Mouse (Mus musculus): Measurements from ENCODE around the gene Zzef1. TPM values are rescaled to one million over a fixed set of nuclear protein-coding genes. Genes with fewer than 3 reads are reported as not detected.

Zzef1 gene
- 5.1 TPM in 2 replicates for polyA plus RNA-seq (2012; rRNA removed)
- 4.4 and 4.9 TPM in 2 replicates for polyA plus RNA-seq (2014; fragmentation: Nextera tagmentation; extraction: Ambion mirVana)

DNA sequence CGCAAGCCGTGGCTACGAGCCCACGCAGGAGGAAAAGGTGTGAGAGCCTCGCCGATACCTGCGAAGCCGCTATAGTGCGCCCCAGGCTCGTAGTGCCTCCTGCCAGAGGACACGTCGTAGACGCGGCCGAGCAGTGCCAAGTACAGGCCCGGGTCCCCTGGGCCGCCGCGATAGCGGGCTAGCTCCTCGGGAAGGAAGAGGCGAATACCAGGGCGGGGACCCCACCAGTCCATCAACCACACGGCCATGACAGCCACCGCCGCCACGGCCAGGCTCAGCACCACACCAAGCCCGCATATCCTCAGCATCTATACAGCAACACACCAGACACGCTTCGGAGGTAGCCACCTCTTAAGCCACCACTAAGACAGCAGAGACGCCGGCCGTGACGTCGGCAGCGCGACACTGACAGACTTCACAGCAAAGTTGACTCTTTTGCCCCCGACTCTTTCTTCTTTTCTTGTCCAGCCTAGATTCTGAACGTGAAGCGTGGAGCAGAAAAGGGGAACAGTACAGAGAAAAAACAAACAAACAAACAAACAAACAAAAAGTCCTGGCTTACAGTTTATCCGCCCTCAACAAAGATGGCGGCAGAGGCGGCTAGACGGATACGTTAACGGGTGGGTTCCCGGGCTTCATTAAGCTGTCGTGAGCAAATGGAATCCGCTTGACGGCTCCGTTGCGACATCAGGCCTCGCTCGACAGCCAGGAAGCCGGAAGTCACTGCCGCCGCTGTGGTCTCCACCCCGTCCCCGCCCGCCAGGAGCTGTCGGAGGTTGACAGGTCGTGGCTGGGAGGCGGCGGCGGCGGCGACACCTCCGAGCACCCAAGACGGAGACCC, at the start of gene Zzef1, which contains the start of gene Cyb5d2:
Gene Zzef1 (plus strand): TSS at position 772 of the 841 bp plus-strand sequence.
Gene Cyb5d2 (minus strand): TSS at position 688 of the 841 bp plus-strand sequence.
- under 1% methylated on average over 64 of the region's 69 CpGs for WGBS (ENCODE audit: insufficient replicate concordance)
- no peaks in the 10 kb centered on the region for H3K36me3 ChIP-seq (replicated peaks; ENCODE audit: control insufficient read depth, insufficient read depth, low read depth)
- peaks cover 2 to 13% of the 10 kb centered on the region in 2 experiments; a peak in 3 of 4 replicates for H3K4me1 ChIP-seq (replicated peaks; ENCODE audit: control insufficient read depth in 2 of 2, insufficient read depth in 2 of 2, low read length in 1 of 2)
- ATAC-seq (ENCODE audit: insufficient read depth): peak; percentile 93
- H3K4me2 ChIP-seq (ENCODE audit: low read depth): peak within 1 kb of the TSS; percentile 93
- H3K27me3 ChIP-seq (ENCODE audit: control insufficient read depth, insufficient read depth, low read length): no peaks in the 10 kb centered on the region
- peak within 1 kb of the TSS; percentile 68 to 89 for H3K4me3 ChIP-seq (ENCODE audit: insufficient read depth in 1 of 2, low read depth in 2 of 2, low read length in 2 of 2)
- TF ChIP-seq CTCF (IDR thresholded peaks at IDR 0.05; ENCODE audit: low read depth): no peak
- no peak for TF ChIP-seq EP300 (IDR thresholded peaks at IDR 0.05; ENCODE audit: low read depth)
- peak within 1 kb of the TSS; percentile 90 for H3K9ac ChIP-seq (replicated peaks)
- no peaks in the 10 kb centered on the region for H3K9me3 ChIP-seq (ENCODE audit: control insufficient read depth, low read length)
- H3K27ac ChIP-seq: peak within 1 kb of the TSS; percentile 79
- DNase-seq (ENCODE audit: low read depth in 3 of 3, low spot score in 3 of 3): peak; percentile 96 to 97 (median 97)

DNA sequence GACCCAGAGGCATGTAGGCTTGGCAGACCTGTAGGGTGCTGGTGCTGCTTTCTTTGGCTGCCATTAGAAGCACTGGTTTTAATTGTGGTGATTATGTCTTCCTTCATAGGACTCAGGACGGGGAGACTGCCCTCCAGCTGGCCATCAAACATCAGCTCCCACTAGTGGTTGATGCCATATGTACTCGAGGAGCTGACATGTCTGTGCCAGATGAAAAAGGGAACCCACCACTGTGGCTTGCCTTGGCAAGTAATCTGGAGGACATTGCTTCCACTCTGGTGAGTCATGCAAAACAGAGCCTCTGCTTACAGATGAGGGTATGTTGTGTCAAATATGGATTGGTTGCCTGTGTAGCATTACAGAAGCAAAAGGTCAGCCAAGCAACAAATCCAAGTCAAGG, 44.1 kb upstream of the Zzef1 start:
- Histone ChIP-seq H3K36me3 (replicated peaks; ENCODE audit: control insufficient read depth, insufficient read depth, low read depth) (peaks cover 66% of the 10 kb centered on the region), H3K4me3 (ENCODE audit: insufficient read depth in 1 of 2, low read depth in 2 of 2, low read length in 2 of 2) (no peak overlapping the region), H3K9me3 (ENCODE audit: control insufficient read depth, low read length) (no peaks in the 10 kb centered on the region), H3K27me3 (ENCODE audit: control insufficient read depth, insufficient read depth, low read length) (no peaks in the 10 kb centered on the region), H3K27ac (no peak overlapping the region), H3K9ac (replicated peaks) (no peak overlapping the region), H3K4me1 (replicated peaks; ENCODE audit: control insufficient read depth in 2 of 2, insufficient read depth in 2 of 2, low read length in 1 of 2) (no peaks in the 10 kb centered on the region), H3K4me2 (ENCODE audit: low read depth) (no peak overlapping the region)
- TF ChIP-seq CTCF (IDR thresholded peaks at IDR 0.05; ENCODE audit: low read depth) (peak; percentile 31), EP300 (IDR thresholded peaks at IDR 0.05; ENCODE audit: low read depth) (no peak)
- no peak for ATAC-seq (ENCODE audit: insufficient read depth)
- DNase-seq (ENCODE audit: low read depth in 3 of 3, low spot score in 3 of 3): no peak
- 36% methylated on average over 2 of the region's 2 CpGs for WGBS (ENCODE audit: insufficient replicate concordance)

DNA sequence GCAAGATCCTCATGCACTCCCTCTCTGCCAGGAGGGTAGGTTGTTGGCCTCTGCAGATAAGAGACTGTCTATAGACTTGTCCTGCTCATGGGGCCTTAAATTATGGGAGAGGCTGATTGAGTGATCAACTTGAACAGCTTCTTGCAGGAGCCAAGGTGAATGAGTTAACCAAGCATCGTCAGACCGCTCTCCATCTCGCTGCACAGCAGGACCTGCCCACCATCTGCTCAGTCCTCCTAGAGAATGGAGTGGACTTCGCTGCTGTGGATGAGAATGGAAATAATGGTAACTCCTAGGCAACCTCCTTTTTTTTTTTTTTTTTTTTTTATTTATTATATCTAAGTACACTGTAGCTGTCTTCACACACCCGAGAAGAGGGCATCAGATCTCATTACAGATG, 37.7 kb upstream of the Zzef1 start:
- H3K9ac ChIP-seq (replicated peaks): no peak overlapping the region
- no peaks in the 10 kb centered on the region for H3K9me3 ChIP-seq (ENCODE audit: control insufficient read depth, low read length)
- no peaks in the 10 kb centered on the region for H3K4me1 ChIP-seq (replicated peaks; ENCODE audit: control insufficient read depth in 2 of 2, insufficient read depth in 2 of 2, low read length in 1 of 2)
- no peak overlapping the region for H3K4me3 ChIP-seq (ENCODE audit: insufficient read depth in 1 of 2, low read depth in 2 of 2, low read length in 2 of 2)
- H3K36me3 ChIP-seq (replicated peaks; ENCODE audit: control insufficient read depth, insufficient read depth, low read depth): peaks cover 73% of the 10 kb centered on the region
- no peak for ATAC-seq (ENCODE audit: insufficient read depth)
- H3K27ac ChIP-seq: no peak overlapping the region
- no peak overlapping the region for H3K4me2 ChIP-seq (ENCODE audit: low read depth)
- no peak for DNase-seq (ENCODE audit: low read depth in 3 of 3, low spot score in 3 of 3)
- TF ChIP-seq CTCF (IDR thresholded peaks at IDR 0.05; ENCODE audit: low read depth) (no peak), EP300 (IDR thresholded peaks at IDR 0.05; ENCODE audit: low read depth) (no peak)
- H3K27me3 ChIP-seq (ENCODE audit: control insufficient read depth, insufficient read depth, low read length): no peaks in the 10 kb centered on the region
- 93% methylated on average over 5 of the region's 5 CpGs for WGBS (ENCODE audit: insufficient replicate concordance)

DNA sequence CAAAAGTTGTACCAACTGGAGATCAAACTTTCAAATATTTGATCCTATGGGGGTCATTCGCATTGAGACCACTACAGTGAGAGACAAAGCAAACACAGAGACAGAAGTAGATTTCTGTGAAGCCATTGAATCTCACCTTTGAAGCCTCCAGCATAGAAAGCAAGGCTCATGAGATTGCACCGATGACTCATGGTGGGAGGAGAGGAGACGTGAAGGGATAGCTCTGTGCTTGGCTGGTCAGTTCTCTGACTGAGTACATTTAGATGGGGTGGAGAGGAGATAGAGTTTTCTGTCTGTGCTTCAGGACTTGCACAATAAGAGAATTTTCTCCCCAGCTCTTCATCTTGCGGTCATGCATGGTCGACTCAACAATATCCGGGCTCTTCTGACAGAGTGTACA, 36.4 kb upstream of the Zzef1 start:
- Histone ChIP-seq H3K27me3 (ENCODE audit: control insufficient read depth, insufficient read depth, low read length) (no peaks in the 10 kb centered on the region), H3K27ac (no peak overlapping the region), H3K4me1 (replicated peaks; ENCODE audit: control insufficient read depth in 2 of 2, insufficient read depth in 2 of 2, low read length in 1 of 2) (no peaks in the 10 kb centered on the region), H3K36me3 (replicated peaks; ENCODE audit: control insufficient read depth, insufficient read depth, low read depth) (peaks cover 71% of the 10 kb centered on the region), H3K9ac (replicated peaks) (no peak overlapping the region), H3K4me2 (ENCODE audit: low read depth) (no peak overlapping the region), H3K9me3 (ENCODE audit: control insufficient read depth, low read length) (no peaks in the 10 kb centered on the region), H3K4me3 (ENCODE audit: insufficient read depth in 1 of 2, low read depth in 2 of 2, low read length in 2 of 2) (no peak overlapping the region)
- no peak for ATAC-seq (ENCODE audit: insufficient read depth)
- DNase-seq (ENCODE audit: low read depth in 3 of 3, low spot score in 3 of 3): no peak
- TF ChIP-seq EP300 (IDR thresholded peaks at IDR 0.05; ENCODE audit: low read depth): no peak
- TF ChIP-seq CTCF (IDR thresholded peaks at IDR 0.05; ENCODE audit: low read depth): no peak
- WGBS (ENCODE audit: insufficient replicate concordance): 90% methylated on average over 6 of the region's 6 CpGs

DNA sequence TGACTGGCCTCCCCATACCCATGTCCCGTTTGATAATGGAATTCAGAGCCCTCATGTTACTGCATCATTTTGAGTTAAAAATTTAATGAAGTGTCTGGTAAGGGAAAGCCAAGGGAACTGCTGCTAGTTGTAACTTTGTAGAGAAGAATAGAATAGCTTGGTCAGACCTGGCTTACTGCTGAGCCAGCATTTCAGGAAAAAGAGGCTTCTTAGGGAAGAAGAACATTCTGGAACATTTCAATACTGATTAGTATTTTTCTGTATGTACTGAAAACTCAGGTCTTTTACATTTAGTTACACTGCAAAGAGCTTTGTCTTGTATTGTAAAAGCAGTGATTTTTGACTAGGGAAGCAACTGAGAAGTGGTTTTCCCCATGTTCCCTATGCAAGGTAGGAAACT, 35.2 kb upstream of the Zzef1 start:
- Histone ChIP-seq H3K27ac (no peak overlapping the region), H3K4me3 (ENCODE audit: insufficient read depth in 1 of 2, low read depth in 2 of 2, low read length in 2 of 2) (no peak overlapping the region), H3K9ac (replicated peaks) (no peak overlapping the region), H3K9me3 (ENCODE audit: control insufficient read depth, low read length) (no peaks in the 10 kb centered on the region), H3K27me3 (ENCODE audit: control insufficient read depth, insufficient read depth, low read length) (no peaks in the 10 kb centered on the region), H3K36me3 (replicated peaks; ENCODE audit: control insufficient read depth, insufficient read depth, low read depth) (peaks cover 68% of the 10 kb centered on the region), H3K4me2 (ENCODE audit: low read depth) (no peak overlapping the region), H3K4me1 (replicated peaks; ENCODE audit: control insufficient read depth in 2 of 2, insufficient read depth in 2 of 2, low read length in 1 of 2) (no peaks in the 10 kb centered on the region)
- no peak for TF ChIP-seq EP300 (IDR thresholded peaks at IDR 0.05; ENCODE audit: low read depth)
- no peak for TF ChIP-seq CTCF (IDR thresholded peaks at IDR 0.05; ENCODE audit: low read depth)
- DNase-seq (ENCODE audit: low read depth in 3 of 3, low spot score in 3 of 3): no peak
- ATAC-seq (ENCODE audit: insufficient read depth): no peak
- 51% methylated on average over 1 of the region's 1 CpGs for WGBS (ENCODE audit: insufficient replicate concordance)

Data from liver, embryonic 14.5 days (tissue).